Mouse (Mus musculus) hindlimb bud, embryonic 11.5 days (tissue): ENCODE results near the gene Gm3336.
A peak's percentile ranks its signal among the peaks of the same experiment; 100 is the strongest.

Experiments used
- DNase-seq: peaks from one replicate; pipeline ENCODE4 v3.0.0-alpha.2; 2012; ENCODE audit warnings: low read depth, low spot score; ENCODE audit errors: extremely low spot score

Gm3336 gene

GRCm38 (mm10) chr8:70718297-70718696 is at the start of gene Gm3336:
Gene Gm3336, plus strand, starts transcription at chr8:70718543.
- DNase-seq = no peak

GRCm38 (mm10) chr8:70671615-70672324 is 46.6 kb upstream of the Gm3336 start:
- no peak for DNase-seq

GRCm38 (mm10) chr8:70672325-70673078 is 45.8 kb upstream of the Gm3336 start:
- DNase-seq = no peak

GRCm38 (mm10) chr8:70673079-70673856 is 45.1 kb upstream of the Gm3336 start, which contains the start of gene Lsm4:
Gene Lsm4, plus strand, starts transcription at chr8:70673248.
- DNase-seq = peak; percentile 98

GRCm38 (mm10) chr8:70674109-70674508 is 44.2 kb upstream of the Gm3336 start:
- no peak for DNase-seq

- no peak for DNase-seq
These were observed 43.6 kb upstream of the Gm3336 start for GRCm38 (mm10) chr8:70674716-70675115.

GRCm38 (mm10) chr8:70675336-70675735 is 43.0 kb upstream of the Gm3336 start:
- no peak for DNase-seq

- no peak for DNase-seq
These were observed 40.8 kb upstream of the Gm3336 start for GRCm38 (mm10) chr8:70677451-70678080.

- no peak for DNase-seq
These were observed 39.7 kb upstream of the Gm3336 start for GRCm38 (mm10) chr8:70678679-70679078.

GRCm38 (mm10) chr8:70679404-70679803 is 38.9 kb upstream of the Gm3336 start:
- DNase-seq = no peak

- no peak for DNase-seq
These were observed 38.3 kb upstream of the Gm3336 start for GRCm38 (mm10) chr8:70680039-70680438.

GRCm38 (mm10) chr8:70681410-70681809 is 36.9 kb upstream of the Gm3336 start:
- no peak for DNase-seq

- no peak for DNase-seq
These were observed 36.1 kb upstream of the Gm3336 start for GRCm38 (mm10) chr8:70682193-70682592.

GRCm38 (mm10) chr8:70682692-70683091 is 35.7 kb upstream of the Gm3336 start:
- no peak for DNase-seq

GRCm38 (mm10) chr8:70684291-70684690 is 34.1 kb upstream of the Gm3336 start:
- no peak for DNase-seq

GRCm38 (mm10) chr8:70687576-70687975 is 30.8 kb upstream of the Gm3336 start:
- no peak for DNase-seq

- DNase-seq = no peak
These were observed 30.2 kb upstream of the Gm3336 start for GRCm38 (mm10) chr8:70688136-70688535.

- DNase-seq = no peak
These were observed 28.4 kb upstream of the Gm3336 start for GRCm38 (mm10) chr8:70689892-70690390.

- no peak for DNase-seq
These were observed 27.1 kb upstream of the Gm3336 start for GRCm38 (mm10) chr8:70691230-70691629.

- peak; percentile 77 for DNase-seq
These were observed 26.6 kb upstream of the Gm3336 start for GRCm38 (mm10) chr8:70691727-70692231.

- no peak for DNase-seq
These were observed 24.7 kb upstream of the Gm3336 start for GRCm38 (mm10) chr8:70693636-70694035.
